Mouse (Mus musculus) frontal cortex, adult 2 months (tissue): ENCODE results near the gene Alox5. TPM values are rescaled to one million over a fixed set of nuclear protein-coding genes. Genes with fewer than 3 reads are reported as not detected.

Experiments used
- DNase-seq, 2 experiments: peaks; one replicate each; pipeline ENCODE4 v3.0.0; 2022; ENCODE audit warnings: low spot score in 1 of 2; ENCODE audit errors: extremely low spot score in 1 of 2
- polyA plus RNA-seq: library from polyadenylated mRNA; depleted of rRNA; stranded (reverse); fragments of >200 nt; gene quantifications from 2 replicates; pipeline ENCODE4 v1.2.3, GENCODE M21; 2012; rRNA removed

The Alox5 gene
- polyA plus RNA-seq, 1 experiment = 0.74 TPM

- no peak for DNase-seq
Observed at GRCm38 (mm10) chr6:116386506-116386905, 74.5 kb downstream of the Alox5 start.

GRCm38 (mm10) chr6:116386045-116386415 is 74.9 kb downstream of the Alox5 start:
- DNase-seq = no peak

- DNase-seq = no peak
Observed at GRCm38 (mm10) chr6:116385194-116386044, 75.6 kb downstream of the Alox5 start.

DNA sequence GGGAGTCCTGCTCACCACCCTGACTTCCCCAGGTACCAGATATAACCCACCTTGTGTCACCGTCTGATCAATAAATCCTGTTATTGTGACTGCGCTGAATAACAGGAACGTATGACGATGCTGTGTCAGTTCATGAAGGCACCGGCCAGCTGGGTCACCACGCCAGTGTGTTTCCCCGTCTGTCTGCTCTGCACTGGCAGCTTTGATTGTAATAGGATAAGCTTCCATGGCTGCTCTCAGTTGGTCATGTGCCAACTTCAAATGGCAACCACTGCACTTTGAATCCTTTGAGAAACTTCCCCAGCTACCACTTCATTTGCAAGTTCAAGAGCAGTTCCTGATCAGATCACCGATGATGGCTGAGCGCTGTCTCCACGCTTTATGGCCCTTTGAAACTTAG is 77.4 kb downstream of the Alox5 start:
- no peak for DNase-seq

DNA sequence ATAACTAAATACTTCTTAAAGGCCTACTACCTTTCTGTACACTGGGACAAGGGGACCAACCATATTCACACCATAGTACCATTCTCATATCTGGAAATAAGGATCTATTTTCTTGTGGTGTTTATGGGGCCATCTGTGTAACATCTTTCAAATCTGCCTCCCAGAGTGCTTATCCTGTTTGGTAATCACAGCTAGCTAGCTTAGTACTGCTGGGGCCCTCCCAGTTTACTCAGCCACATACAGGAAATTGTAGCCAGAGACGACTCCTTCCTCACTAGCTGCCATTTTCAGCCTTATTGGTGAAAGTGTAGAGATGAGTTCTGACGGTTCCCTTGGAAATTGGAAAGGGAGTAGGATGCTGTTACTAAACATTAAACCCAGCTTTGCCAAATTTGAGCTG is 79.4 kb downstream of the Alox5 start:
- DNase-seq = no peak

- no peak for DNase-seq
Observed at GRCm38 (mm10) chr6:116380157-116380556, 80.8 kb downstream of the Alox5 start.

DNA sequence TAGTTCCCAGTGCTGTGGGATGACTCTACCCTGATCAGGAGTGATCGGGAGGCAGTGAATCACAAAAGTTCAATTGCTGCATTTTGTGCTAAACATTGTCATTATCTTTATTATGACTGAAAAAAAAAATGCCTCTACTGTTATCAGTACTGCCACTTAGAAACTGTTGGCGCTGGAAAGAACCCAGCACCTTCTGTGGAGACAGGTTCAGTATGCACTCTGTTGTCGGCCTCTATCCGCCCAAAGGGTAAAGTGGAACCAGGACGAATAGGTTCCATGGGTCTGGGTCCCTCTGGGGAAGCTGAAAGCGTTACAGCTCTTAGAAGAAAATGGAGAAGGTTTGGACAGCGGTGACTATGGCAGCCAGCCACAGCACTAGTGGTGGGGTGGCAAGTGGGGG is 82.1 kb downstream of the Alox5 start:
- DNase-seq = no peak

DNA sequence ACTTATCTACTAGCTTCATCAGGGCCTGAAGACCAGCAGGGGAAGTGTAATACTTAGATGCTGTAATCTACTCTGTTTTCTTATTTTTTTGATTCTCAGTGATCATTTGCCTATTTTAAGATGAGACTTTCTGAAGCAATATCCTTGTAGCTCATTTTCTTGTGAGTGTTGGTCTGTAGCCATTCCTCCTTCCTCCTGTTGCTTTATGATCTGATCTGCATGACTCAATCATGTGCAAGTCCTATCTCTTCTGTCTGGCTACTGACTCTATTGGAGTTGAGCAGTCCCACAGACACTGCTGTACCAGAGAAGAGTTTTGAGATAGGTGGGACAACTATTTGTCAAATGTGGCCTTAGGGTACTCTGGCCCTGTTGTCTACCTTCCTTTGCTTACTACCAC is 86.4 kb downstream of the Alox5 start:
- DNase-seq = no peak

DNA sequence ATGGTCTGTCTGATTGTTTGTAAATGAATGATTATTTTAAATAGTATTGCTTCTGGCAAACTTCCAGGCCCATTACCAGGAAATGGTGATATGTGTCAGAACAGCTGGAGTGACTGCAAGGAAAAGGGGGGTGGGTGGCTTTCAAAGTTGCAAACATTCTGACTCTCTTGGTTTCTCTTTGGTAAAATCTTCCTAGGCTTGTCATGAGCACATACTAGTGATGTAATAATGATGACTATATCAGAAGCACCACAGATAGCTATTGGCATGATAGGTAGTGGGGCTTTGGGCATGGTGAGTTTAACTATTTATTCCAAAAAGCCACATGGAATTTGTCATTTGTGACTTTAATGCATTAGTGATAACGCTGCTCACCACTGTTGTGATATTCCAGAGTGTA is 86.8 kb downstream of the Alox5 start:
- DNase-seq = no peak

DNA sequence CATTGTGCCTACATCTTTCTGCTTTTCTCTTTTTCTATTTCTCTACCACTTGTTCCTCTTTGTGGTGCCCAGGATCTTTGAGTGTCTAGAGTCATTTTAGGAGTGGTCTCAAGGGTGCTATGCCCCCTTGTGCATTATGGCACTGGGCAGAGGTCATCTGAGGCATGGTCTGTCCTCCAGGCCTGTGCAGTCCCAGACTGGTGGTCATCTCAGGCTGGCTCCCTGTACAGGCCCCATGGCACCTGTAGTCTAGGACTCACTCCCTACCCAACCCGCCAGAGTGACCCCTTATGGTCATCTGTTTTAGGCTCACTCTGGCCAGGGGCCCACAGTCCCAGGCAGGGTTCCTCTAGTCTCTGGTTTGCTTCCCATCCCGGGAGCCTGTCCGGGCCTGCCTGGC is 89.5 kb downstream of the Alox5 start:
- no peak for DNase-seq

- no peak for DNase-seq
Observed at GRCm38 (mm10) chr6:116370216-116370976, 90.6 kb downstream of the Alox5 start.

- no peak for DNase-seq
Observed at GRCm38 (mm10) chr6:116369811-116370210, 91.2 kb downstream of the Alox5 start.

- DNase-seq = no peak
Observed at GRCm38 (mm10) chr6:116367971-116368370, 93.0 kb downstream of the Alox5 start.

DNA sequence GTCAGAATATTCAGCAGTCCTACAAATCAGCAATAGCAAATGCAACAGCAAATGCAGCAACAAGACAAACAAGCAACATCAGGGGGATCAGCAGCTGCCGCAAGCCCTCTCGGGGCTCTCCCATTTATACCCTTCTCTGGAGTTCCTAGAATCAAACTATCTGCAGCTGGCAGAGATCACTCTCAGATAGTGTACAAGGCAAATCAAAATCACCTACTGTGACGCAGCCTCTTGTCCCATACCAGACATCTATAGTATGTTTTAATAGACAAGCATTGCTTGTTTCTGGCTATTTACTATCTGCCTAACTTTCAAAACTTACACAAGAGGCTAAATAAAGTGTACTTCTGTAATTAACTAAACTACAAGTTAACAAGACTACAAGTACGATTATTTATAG is 99.0 kb downstream of the Alox5 start:
- no peak for DNase-seq

DNA sequence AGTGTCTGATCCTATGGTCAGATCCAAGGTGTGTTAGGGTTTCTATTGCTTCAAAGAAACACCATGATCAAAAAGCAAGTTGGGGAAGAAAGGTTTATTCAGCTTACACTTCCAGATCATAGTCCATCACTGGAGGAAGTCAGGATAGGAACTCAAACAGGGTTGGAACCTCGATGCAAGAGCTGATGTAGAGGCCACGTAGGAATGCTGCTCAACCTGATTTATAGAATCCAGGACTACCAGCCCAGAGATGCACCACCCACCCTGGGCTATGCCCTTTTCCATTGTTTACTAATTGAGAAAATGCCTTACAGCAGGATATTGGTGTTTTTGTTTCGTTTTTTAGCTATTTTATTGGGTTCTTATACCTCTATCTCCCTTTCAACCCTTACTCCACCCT is 99.5 kb downstream of the Alox5 start:
- no peak for DNase-seq

Other genes starting within 250 kb of the Alox5 start
- 5.6 and 6.4 TPM in 2 replicates for gene Zfand4, start 197.0 kb downstream of the Alox5 start, polyA plus RNA-seq
- gene March8, start 123.2 kb downstream of the Alox5 start, polyA plus RNA-seq = 50.9 and 54.7 TPM in 2 replicates
- gene Olfr211, start 27.9 kb upstream of the Alox5 start, polyA plus RNA-seq = 0.02 TPM in 1 of 2 replicates, not detected in the other
- gene Olfr212, start 45.3 kb upstream of the Alox5 start, polyA plus RNA-seq = 0.06 and 0.19 TPM in 2 replicates
- 0.06 TPM in 1 of 2 replicates, not detected in the other for gene Olfr213, start 77.3 kb upstream of the Alox5 start, polyA plus RNA-seq
- gene Gm5580, start 90.0 kb upstream of the Alox5 start, polyA plus RNA-seq = 0.08 TPM in 1 of 2 replicates, not detected in the other
- gene Olfr214, start 93.1 kb upstream of the Alox5 start, polyA plus RNA-seq = not detected in 2 replicates
- not detected in 2 replicates for gene Olfr215, start 123.0 kb upstream of the Alox5 start, polyA plus RNA-seq
- 30.5 and 34.9 TPM in 2 replicates for gene Zfp422, start 167.8 kb upstream of the Alox5 start, polyA plus RNA-seq
- 0.88 and 1.8 TPM in 2 replicates for gene Depp1, start 189.4 kb upstream of the Alox5 start, polyA plus RNA-seq
- gene Rassf4, start 212.8 kb upstream of the Alox5 start, polyA plus RNA-seq = 8.8 TPM in 2 replicates